ENCODE assay signal across 20 mouse cellular contexts in genomic region chr14:57034926-57035498, GRCm38 (mm10). TPM values are rescaled to one million over a fixed set of nuclear protein-coding genes. Genes with fewer than 3 reads are reported as not detected.
A peak's percentile ranks its signal among the peaks of the same experiment; 100 is the strongest.
DNase-seq lines count a peak whose midpoint lies in the region; ATAC-seq and TF ChIP-seq lines count a peak whose summit lies in the region.
"Had no signal": no experiment of that assay in that cellular context is flagged by ENCODE, and none has a peak within 500 bp of the region (broad histone marks: within the 10 kb centered on the region; RNA-seq: fewer than 3 reads in every experiment).

No protein-coding gene starts in this region.

- no peaks in the 10 kb centered on the region for H3K9me3 ChIP-seq in kidney, postnatal 0 days (replicated peaks; ENCODE audit: low read length)
- H3K9me3 ChIP-seq in heart, embryonic 14.5 days (ENCODE audit: control insufficient read depth, low read length), result no peaks in the 10 kb centered on the region
- H3K9me3 ChIP-seq in midbrain, embryonic 16.5 days (replicated peaks; ENCODE audit: control insufficient read depth, low read length, poor library complexity, severe bottlenecking), result no peaks in the 10 kb centered on the region
- H3K9me3 ChIP-seq: hindbrain, embryonic 12.5 days; liver, embryonic 13.5 days had no signal

- no peak overlapping the region for H3K4me3 ChIP-seq in kidney, postnatal 0 days (replicated peaks; ENCODE audit: low read depth, low read length)
- peak overlapping the region in 1 of 2 experiments; percentile 3; a peak in 2 of 4 replicates for H3K4me3 ChIP-seq in heart, embryonic 14.5 days (ENCODE audit: control insufficient read depth in 1 of 2, insufficient read depth in 1 of 2, low read depth in 1 of 2, low read length in 2 of 2)
- no peak overlapping the region for H3K4me3 ChIP-seq in midbrain, embryonic 16.5 days (ENCODE audit: low read depth, low read length)
- H3K4me3 ChIP-seq: hindbrain, embryonic 12.5 days; liver, embryonic 13.5 days had no signal

- no peaks in the 10 kb centered on the region for H3K27me3 ChIP-seq in kidney, postnatal 0 days (ENCODE audit: insufficient read depth, low read length)
- no peaks in the 10 kb centered on the region for H3K27me3 ChIP-seq in heart, embryonic 14.5 days (ENCODE audit: control insufficient read depth, insufficient read depth, low read length)
- H3K27me3 ChIP-seq in midbrain, embryonic 16.5 days (ENCODE audit: control insufficient read depth, insufficient read depth, low read depth, low read length), result no peaks in the 10 kb centered on the region
- H3K27me3 ChIP-seq: hindbrain, embryonic 12.5 days; liver, embryonic 13.5 days had no signal

- peak; percentile 27 for DNase-seq in kidney, postnatal 0 days (ENCODE audit: low spot score)
- DNase-seq in kidney, postnatal 10 days, result no peak
- DNase-seq in heart, adult 9 months (ENCODE audit: low spot score in 2 of 2), result peak; percentile 41 to 50
- peak; percentile 48 for DNase-seq in heart, postnatal 4 days
- DNase-seq in cerebellum, postnatal 14 days, result no peak
- DNase-seq: cerebellum, adult 8-10 months; gastrocnemius, postnatal 25 days; kidney, adult 2 months; kidney, postnatal 36 days; layer of hippocampus, adult 9-11 months; liver, embryonic 13.5 days; retina, postnatal 1 day; thymus, postnatal 14 days had no signal

- H3K27ac ChIP-seq in kidney, postnatal 0 days, result no peak overlapping the region
- H3K27ac ChIP-seq in heart, embryonic 14.5 days (replicated peaks in 1 of 2; ENCODE audit: control insufficient read depth in 1 of 2, insufficient read depth in 1 of 2, low read depth in 2 of 2, low read length in 2 of 2), result peak overlapping the region; percentile 82 to 90
- H3K27ac ChIP-seq in midbrain, embryonic 16.5 days (ENCODE audit: low read length), result no peak overlapping the region
- H3K27ac ChIP-seq: hindbrain, embryonic 12.5 days; liver, embryonic 13.5 days had no signal

- H3K36me3 ChIP-seq in kidney, postnatal 0 days (ENCODE audit: insufficient read depth, low read length), result no peaks in the 10 kb centered on the region
- H3K36me3 ChIP-seq in heart, embryonic 14.5 days (ENCODE audit: control insufficient read depth, insufficient read depth, low read length), result no peaks in the 10 kb centered on the region; the same call in 1 of the 2 replicates
- H3K36me3 ChIP-seq in midbrain, embryonic 16.5 days (ENCODE audit: control insufficient read depth, insufficient read depth, low read length), result no peaks in the 10 kb centered on the region
- H3K36me3 ChIP-seq: hindbrain, embryonic 12.5 days; liver, embryonic 13.5 days had no signal

- no peak overlapping the region for H3K9ac ChIP-seq in kidney, postnatal 0 days (ENCODE audit: low read depth, low read length)
- H3K9ac ChIP-seq in heart, embryonic 14.5 days (ENCODE audit: low read length), result peak overlapping the region; percentile 45
- no peak overlapping the region for H3K9ac ChIP-seq in midbrain, embryonic 16.5 days (ENCODE audit: low read depth, low read length)
- H3K9ac ChIP-seq: hindbrain, embryonic 12.5 days; liver, embryonic 13.5 days had no signal

- ATAC-seq in kidney, postnatal 0 days (replicated peaks; ENCODE audit: low FRiP score, low read depth), result no peak
- peak; percentile 61 for ATAC-seq in heart, embryonic 14.5 days (ENCODE audit: insufficient number of reproducible peaks, insufficient read depth, low FRiP score, low read depth)
- no peak for ATAC-seq in midbrain, embryonic 16.5 days
- ATAC-seq: forebrain, embryonic 14.5 days had no signal

- WGBS in kidney, postnatal 0 days, result 52% methylated on average over 6 of the region's 6 CpGs
- WGBS in heart, embryonic 14.5 days, result 35% methylated on average over 6 of the region's 6 CpGs
- WGBS in midbrain, embryonic 16.5 days, result 77% methylated on average over 6 of the region's 6 CpGs

- no peak overlapping the region for H3K4me2 ChIP-seq in kidney, postnatal 0 days (ENCODE audit: low read length)
- peak overlapping the region; percentile 53 for H3K4me2 ChIP-seq in heart, embryonic 14.5 days (ENCODE audit: low read length)
- no peak overlapping the region for H3K4me2 ChIP-seq in midbrain, embryonic 16.5 days (ENCODE audit: low read length)
- H3K4me2 ChIP-seq: hindbrain, embryonic 12.5 days; liver, embryonic 13.5 days had no signal

- TF ChIP-seq CTCF in kidney, postnatal 0 days (IDR thresholded peaks at IDR 0.05; ENCODE audit: low read depth), result no peak

- no peaks in the 10 kb centered on the region for H3K4me1 ChIP-seq in kidney, postnatal 0 days (replicated peaks; ENCODE audit: insufficient read depth, low read length)
- peaks cover 15 to 27% of the 10 kb centered on the region in 2 experiments for H3K4me1 ChIP-seq in heart, embryonic 14.5 days (ENCODE audit: control insufficient read depth in 2 of 2, insufficient read depth in 2 of 2, low read length in 2 of 2)
- H3K4me1 ChIP-seq in midbrain, embryonic 16.5 days (ENCODE audit: control insufficient read depth, insufficient read depth, low read length), result no peaks in the 10 kb centered on the region
- H3K4me1 ChIP-seq: hindbrain, embryonic 12.5 days; liver, embryonic 13.5 days had no signal

RNA-seq across cellular contexts. Expression of gene Gja3, which starts 22.9 kb away (rescaled TPM):
- 9.8 and 10.3 TPM in 2 replicates for polyA plus RNA-seq in kidney, postnatal 0 days (2015; fragmentation: Nextera tagmentation; extraction: Ambion mirVana)
- polyA plus RNA-seq in heart, embryonic 14.5 days (2014; fragmentation: Nextera tagmentation; extraction: Ambion mirVana), result 34.1 and 37.6 TPM in 2 replicates
- 10 to 100 TPM; 33.4 to 39.4 TPM for total RNA-seq in heart, postnatal 4 days (2021)
- polyA plus RNA-seq in midbrain, embryonic 16.5 days (2015; fragmentation: Nextera tagmentation; extraction: Ambion mirVana), result 0.21 and 0.61 TPM in 2 replicates
- total RNA-seq: common myeloid progenitor, adult 5-6 weeks; megakaryocyte-erythroid progenitor cell, adult 5-6 weeks; monocyte, adult 5-6 weeks had no signal

Comparison
In these comparisons a context has a peak if more than half of its experiments do, and no peak if none do; other contexts are left out.
1. DNase-seq: peak in kidney, postnatal 0 days (single experiment), heart, adult 9 months (2 of 2) and heart, postnatal 4 days (single experiment); none in kidney, postnatal 10 days (single experiment) and cerebellum, postnatal 14 days (0 of 2).
2. H3K27ac ChIP-seq: peak in heart, embryonic 14.5 days (2 of 2); none in kidney, postnatal 0 days (single experiment) and midbrain, embryonic 16.5 days (single experiment).